Mouse (Mus musculus) heart, adult 2 months (tissue): ENCODE measurements at regions not wholly inside any gene's neighbourhood (a gene's known extent, or its start where the extent isn't known, plus 50 kb on each side); places are given as distances from the start of the nearest gene placed in this dataset.

ENCODE experiments used
- CTCF ChIP-seq: fragments of 200-600 bp; IDR thresholded peaks from 2 replicates; pipeline ENCODE4 v1.8.1; 2022; ENCODE audit warnings: antibody characterized with exemption, mild to moderate bottlenecking, moderate library complexity
- EP300 ChIP-seq: fragments of 200-500 bp; IDR thresholded peaks from 2 replicates; pipeline ENCODE4 v1.6.1; 2011; ENCODE audit warnings: low read depth, low read length, control low read depth; ENCODE audit not compliant: insufficient read depth
- POLR2A ChIP-seq: fragments of 200-500 bp; IDR thresholded peaks from 2 replicates; pipeline ENCODE4 v1.6.1; 2011; ENCODE audit warnings: mild to moderate bottlenecking, low read depth, low read length, control low read depth; ENCODE audit not compliant: insufficient read depth

- TF ChIP-seq POLR2A: no peak
- TF ChIP-seq EP300: no peak
- no peak for TF ChIP-seq CTCF
Observed at GRCm38 (mm10) chrX:11597548-11597947, 269.9 kb downstream of the H2al1j start.
